Mouse (Mus musculus): ENCODE measurements at regions not wholly inside any gene's neighbourhood (a gene's known extent, or its start where the extent isn't known, plus 50 kb on each side); places are given as distances from the start of the nearest gene placed in this dataset.

DNA sequence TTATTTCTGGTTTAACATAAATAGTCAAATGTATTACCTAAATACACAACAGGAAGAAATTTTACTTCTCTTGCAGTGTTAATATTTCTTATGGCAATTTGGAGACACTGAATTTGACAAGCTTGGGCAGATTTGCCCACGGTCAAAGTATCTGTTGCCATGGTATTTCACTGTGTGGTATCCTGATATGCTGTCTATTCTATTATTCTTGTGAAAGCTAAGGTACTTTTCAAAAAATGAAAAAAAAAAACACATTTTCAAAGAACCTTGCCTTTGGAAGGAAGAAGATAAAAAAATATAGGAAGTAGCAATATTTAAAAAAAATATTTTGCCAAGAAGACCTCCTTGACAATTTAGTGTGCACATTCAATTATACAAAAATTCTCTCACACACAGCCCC, 723.2 kb upstream of the Gje1 start:
- Histone ChIP-seq H3K36me3 (ENCODE audit: control insufficient read depth, insufficient read depth, low read length) (no peaks in the 10 kb centered on the region), H3K27me3 (replicated peaks; ENCODE audit: control insufficient read depth, insufficient read depth, low read length) (no peaks in the 10 kb centered on the region), H3K4me3 (ENCODE audit: low read depth, low read length) (no peak overlapping the region), H3K9me3 (replicated peaks; ENCODE audit: control insufficient read depth, low read length) (no peaks in the 10 kb centered on the region), H3K4me1 (ENCODE audit: control insufficient read depth, insufficient read depth, low read length) (no peaks in the 10 kb centered on the region), H3K27ac (ENCODE audit: low read depth, low read length) (no peak overlapping the region), H3K9ac (ENCODE audit: low read length) (no peak overlapping the region), H3K4me2 (ENCODE audit: low read length) (no peak overlapping the region)
- no peak for ATAC-seq
- WGBS = 80% methylated on average over 1 of the region's 1 CpGs
- DNase-seq (ENCODE audit: low spot score) = no peak

DNA sequence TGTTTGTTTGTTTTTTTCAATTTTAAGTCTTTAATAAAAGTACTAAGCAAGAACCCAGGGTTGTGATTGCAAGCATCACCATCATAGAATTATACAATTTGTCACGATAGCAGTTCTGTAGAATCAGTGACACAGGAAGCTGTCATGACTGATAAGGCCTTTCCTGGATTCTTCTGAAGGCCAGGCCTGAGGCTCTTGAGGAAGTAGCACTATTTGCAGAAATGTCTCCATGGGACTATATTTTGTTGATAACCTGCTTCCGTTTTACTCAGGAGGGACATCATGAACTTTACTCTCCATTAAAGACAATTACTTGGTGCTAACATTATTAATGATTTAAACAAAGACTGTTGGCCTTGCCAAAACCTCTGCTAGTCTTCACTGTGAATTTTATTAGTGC, 708.7 kb upstream of the Gje1 start:
- no peaks in the 10 kb centered on the region for H3K36me3 ChIP-seq (ENCODE audit: control insufficient read depth, insufficient read depth, low read length)
- H3K4me3 ChIP-seq (ENCODE audit: low read depth, low read length) = no peak overlapping the region
- WGBS = 90% methylated on average over 2 of the region's 2 CpGs
- H3K9me3 ChIP-seq (replicated peaks; ENCODE audit: control insufficient read depth, low read length) = no peaks in the 10 kb centered on the region
- H3K4me2 ChIP-seq (ENCODE audit: low read length) = no peak overlapping the region
- H3K27me3 ChIP-seq (replicated peaks; ENCODE audit: control insufficient read depth, insufficient read depth, low read length) = no peaks in the 10 kb centered on the region
- H3K4me1 ChIP-seq (ENCODE audit: control insufficient read depth, insufficient read depth, low read length) = no peaks in the 10 kb centered on the region
- no peak overlapping the region for H3K9ac ChIP-seq (ENCODE audit: low read length)
- ATAC-seq (no peak), DNase-seq (ENCODE audit: low spot score) (no peak)
- H3K27ac ChIP-seq (ENCODE audit: low read depth, low read length) = no peak overlapping the region

DNA sequence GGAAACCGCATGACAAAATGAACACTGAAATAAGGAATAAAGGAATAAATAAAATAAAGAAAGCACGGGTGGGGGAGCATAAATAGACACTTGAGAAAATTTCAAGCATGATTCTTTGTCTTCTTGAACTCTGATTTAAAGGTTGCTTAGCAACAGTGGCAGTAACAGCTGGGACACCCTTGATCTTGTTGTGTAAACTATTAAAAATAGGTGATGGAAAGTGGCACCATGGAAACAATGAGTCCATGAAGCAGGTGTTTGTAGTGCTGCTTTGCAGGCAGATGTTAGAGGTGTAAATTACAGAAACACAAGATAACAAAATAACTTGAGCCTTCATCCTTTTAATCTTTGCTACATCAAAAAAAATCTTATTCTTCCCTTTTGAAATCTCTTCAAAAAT, 688.2 kb upstream of the Gje1 start:
- Histone ChIP-seq H3K4me2 (ENCODE audit: low read length) (no peak overlapping the region), H3K9me3 (replicated peaks; ENCODE audit: control insufficient read depth, low read length) (no peaks in the 10 kb centered on the region), H3K27ac (ENCODE audit: low read depth, low read length) (no peak overlapping the region), H3K9ac (ENCODE audit: low read length) (no peak overlapping the region), H3K4me1 (ENCODE audit: control insufficient read depth, insufficient read depth, low read length) (no peaks in the 10 kb centered on the region), H3K36me3 (ENCODE audit: control insufficient read depth, insufficient read depth, low read length) (no peaks in the 10 kb centered on the region), H3K4me3 (ENCODE audit: low read depth, low read length) (no peak overlapping the region), H3K27me3 (replicated peaks; ENCODE audit: control insufficient read depth, insufficient read depth, low read length) (no peaks in the 10 kb centered on the region)
- ATAC-seq = no peak
- 38% methylated on average over 2 of the region's 2 CpGs for WGBS
- DNase-seq (ENCODE audit: low spot score) = peak; percentile 42

DNA sequence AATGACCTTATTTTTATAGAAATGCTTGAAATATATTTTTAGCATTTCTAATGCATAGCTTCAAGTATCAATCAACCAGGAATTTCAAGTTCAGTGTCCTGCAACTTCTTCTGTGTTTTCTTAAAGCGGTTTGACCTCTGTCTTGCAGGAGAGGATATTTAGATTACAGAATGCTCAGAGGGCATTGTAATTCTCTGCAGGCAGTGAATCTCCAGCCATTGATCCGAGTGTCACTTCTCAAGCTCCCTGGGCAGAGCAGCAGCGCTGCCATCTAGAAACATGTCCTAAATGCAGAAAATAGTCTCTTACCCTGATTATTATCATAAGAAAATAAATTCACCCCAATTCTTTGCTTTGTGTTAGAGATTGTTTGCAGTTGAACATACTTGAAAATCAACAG, 687.7 kb upstream of the Gje1 start:
- Histone ChIP-seq H3K4me3 (ENCODE audit: low read depth, low read length) (no peak overlapping the region), H3K9ac (ENCODE audit: low read length) (no peak overlapping the region), H3K36me3 (ENCODE audit: control insufficient read depth, insufficient read depth, low read length) (no peaks in the 10 kb centered on the region), H3K4me2 (ENCODE audit: low read length) (no peak overlapping the region), H3K27ac (ENCODE audit: low read depth, low read length) (no peak overlapping the region), H3K27me3 (replicated peaks; ENCODE audit: control insufficient read depth, insufficient read depth, low read length) (no peaks in the 10 kb centered on the region), H3K4me1 (ENCODE audit: control insufficient read depth, insufficient read depth, low read length) (no peaks in the 10 kb centered on the region), H3K9me3 (replicated peaks; ENCODE audit: control insufficient read depth, low read length) (no peaks in the 10 kb centered on the region)
- ATAC-seq (no peak), DNase-seq (ENCODE audit: low spot score) (peak; percentile 20)
- 42% methylated on average over 3 of the region's 3 CpGs for WGBS

DNA sequence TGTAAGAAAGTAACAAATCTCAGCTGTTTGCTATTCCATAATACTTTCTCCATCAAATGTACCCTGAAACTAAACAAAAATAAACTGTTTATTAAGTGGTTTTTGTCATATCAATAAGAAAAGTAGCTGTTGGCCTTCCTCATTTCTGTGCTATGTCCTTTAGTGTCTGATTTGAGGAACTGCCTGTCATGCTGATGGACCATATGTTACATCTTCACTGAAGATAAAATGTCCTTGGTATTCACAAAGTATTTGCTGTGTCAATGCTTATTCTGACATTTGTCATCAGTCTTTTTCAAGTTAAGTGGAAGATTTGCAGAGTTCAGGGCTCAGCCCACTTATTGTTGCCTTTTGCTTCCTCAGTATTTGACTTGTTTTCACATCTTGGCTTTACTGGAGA, 682.0 kb upstream of the Gje1 start:
- Histone ChIP-seq H3K27me3 (replicated peaks; ENCODE audit: control insufficient read depth, insufficient read depth, low read length) (no peaks in the 10 kb centered on the region), H3K9ac (ENCODE audit: low read length) (no peak overlapping the region), H3K36me3 (ENCODE audit: control insufficient read depth, insufficient read depth, low read length) (no peaks in the 10 kb centered on the region), H3K27ac (ENCODE audit: low read depth, low read length) (no peak overlapping the region), H3K4me3 (ENCODE audit: low read depth, low read length) (no peak overlapping the region), H3K4me1 (ENCODE audit: control insufficient read depth, insufficient read depth, low read length) (no peaks in the 10 kb centered on the region), H3K4me2 (ENCODE audit: low read length) (no peak overlapping the region), H3K9me3 (replicated peaks; ENCODE audit: control insufficient read depth, low read length) (no peaks in the 10 kb centered on the region)
- DNase-seq (ENCODE audit: low spot score) (no peak), ATAC-seq (no peak)

DNA sequence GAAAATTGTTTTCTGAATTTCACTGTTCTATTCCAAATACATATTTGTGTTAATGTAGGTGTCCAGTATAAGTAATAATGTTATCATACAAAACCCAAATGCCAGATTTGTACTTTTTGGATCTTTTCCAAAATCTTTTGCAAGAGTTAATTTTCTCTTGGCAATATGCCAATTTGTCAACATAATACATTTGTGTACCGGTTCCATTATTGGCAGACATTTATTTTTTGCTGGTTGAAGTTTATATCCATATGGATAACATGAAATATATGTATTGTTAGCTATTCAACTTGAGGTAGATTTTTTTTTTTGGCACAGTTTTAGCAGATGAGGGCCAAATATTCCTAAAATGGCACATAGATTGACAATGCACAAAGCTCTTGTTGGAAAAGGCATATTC, 679.1 kb upstream of the Gje1 start:
- Histone ChIP-seq H3K9ac (ENCODE audit: low read length) (no peak overlapping the region), H3K4me3 (ENCODE audit: low read depth, low read length) (no peak overlapping the region), H3K27me3 (replicated peaks; ENCODE audit: control insufficient read depth, insufficient read depth, low read length) (no peaks in the 10 kb centered on the region), H3K9me3 (replicated peaks; ENCODE audit: control insufficient read depth, low read length) (no peaks in the 10 kb centered on the region), H3K36me3 (ENCODE audit: control insufficient read depth, insufficient read depth, low read length) (no peaks in the 10 kb centered on the region), H3K4me2 (ENCODE audit: low read length) (no peak overlapping the region), H3K4me1 (ENCODE audit: control insufficient read depth, insufficient read depth, low read length) (no peaks in the 10 kb centered on the region), H3K27ac (ENCODE audit: low read depth, low read length) (no peak overlapping the region)
- WGBS = 34% methylated on average over 1 of the region's 1 CpGs
- peak; percentile 73 for DNase-seq (ENCODE audit: low spot score)
- ATAC-seq = no peak

DNA sequence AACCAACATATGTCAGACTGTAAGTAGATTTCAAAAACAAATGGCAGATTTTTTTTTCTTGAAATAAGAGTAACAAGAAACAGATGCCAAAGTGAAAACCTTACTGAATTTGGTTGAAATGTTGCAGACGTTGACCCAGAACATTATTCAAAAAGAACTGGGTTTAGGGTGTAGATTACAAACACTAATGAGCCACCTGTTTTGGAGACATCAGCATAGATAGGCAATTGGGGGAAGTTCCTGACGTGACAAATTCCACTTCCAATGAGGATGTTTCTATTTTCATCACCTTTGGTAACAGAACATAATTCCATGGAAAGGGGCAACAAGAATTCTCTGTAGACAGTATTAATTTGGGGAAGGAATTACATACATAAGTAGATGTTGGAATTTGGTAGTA, 677.3 kb upstream of the Gje1 start:
- Histone ChIP-seq H3K4me1 (ENCODE audit: control insufficient read depth, insufficient read depth, low read length) (no peaks in the 10 kb centered on the region), H3K9ac (ENCODE audit: low read length) (no peak overlapping the region), H3K36me3 (ENCODE audit: control insufficient read depth, insufficient read depth, low read length) (no peaks in the 10 kb centered on the region), H3K27ac (ENCODE audit: low read depth, low read length) (no peak overlapping the region), H3K4me3 (ENCODE audit: low read depth, low read length) (no peak overlapping the region), H3K9me3 (replicated peaks; ENCODE audit: control insufficient read depth, low read length) (no peaks in the 10 kb centered on the region), H3K27me3 (replicated peaks; ENCODE audit: control insufficient read depth, insufficient read depth, low read length) (no peaks in the 10 kb centered on the region), H3K4me2 (ENCODE audit: low read length) (no peak overlapping the region)
- no peak for DNase-seq (ENCODE audit: low spot score)
- no peak for ATAC-seq
- WGBS = 66% methylated on average over 2 of the region's 2 CpGs

DNA sequence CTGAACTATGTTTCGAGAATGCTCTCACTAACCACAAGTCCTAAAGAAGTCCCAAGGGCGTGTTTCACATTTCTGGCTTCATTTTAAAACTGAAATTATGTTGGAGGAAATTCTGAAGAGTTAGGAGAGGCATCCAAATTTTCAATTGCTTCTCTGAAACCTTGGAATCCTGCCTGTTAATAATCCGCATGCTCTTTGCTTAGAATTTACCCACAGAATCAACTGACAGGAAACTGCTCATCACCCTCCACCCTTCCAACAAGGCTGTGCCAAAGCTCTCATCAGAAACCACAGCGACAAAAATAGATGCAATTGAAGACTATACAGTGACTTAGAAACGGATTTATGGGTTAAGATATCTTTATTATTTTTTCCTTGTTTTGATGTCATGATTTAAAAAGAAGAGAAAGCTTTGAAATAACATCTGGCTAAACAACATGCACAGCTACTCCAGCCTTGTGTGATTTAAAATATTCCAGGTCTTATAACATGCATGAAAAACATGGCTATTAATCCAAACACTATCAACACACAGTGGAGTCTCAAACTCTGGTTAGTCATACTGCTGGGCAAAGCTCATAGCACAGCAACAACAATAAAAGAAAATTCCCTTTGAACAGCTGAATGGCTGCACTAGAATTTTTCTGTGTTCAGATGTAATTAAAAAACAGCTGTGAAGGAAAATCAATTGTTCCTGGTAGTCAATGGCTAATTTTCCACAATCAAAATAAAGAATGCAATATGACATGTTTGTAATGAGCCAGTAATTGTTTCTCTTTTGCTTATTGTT, 674.2 kb upstream of the Gje1 start:
- peak; percentile 50; the same call in 1 of the 2 replicates for ATAC-seq

DNA sequence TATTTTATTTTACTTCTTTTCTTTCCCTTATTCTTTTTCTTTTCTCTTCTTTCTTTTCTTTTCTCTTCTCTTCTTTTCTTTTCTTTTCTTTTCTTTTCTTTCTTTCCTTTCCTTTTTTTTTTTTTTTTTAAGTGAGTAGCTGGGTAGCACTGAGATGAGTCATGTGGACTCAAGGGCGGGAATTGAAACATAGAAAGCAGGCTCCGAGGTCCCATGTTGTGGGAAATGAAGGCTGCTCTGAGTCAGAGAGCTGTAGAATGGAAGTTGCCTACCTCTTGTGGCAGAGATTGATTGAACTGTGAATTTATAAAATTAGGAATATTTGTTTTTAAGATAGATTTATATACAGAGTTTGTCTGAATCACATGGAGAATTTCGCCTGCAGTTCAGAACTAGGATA, 655.6 kb upstream of the Gje1 start:
- no peak for ATAC-seq
- no peaks in the 10 kb centered on the region for H3K9me3 ChIP-seq (replicated peaks; ENCODE audit: control insufficient read depth, low read length)
- no peaks in the 10 kb centered on the region for H3K4me1 ChIP-seq (ENCODE audit: control insufficient read depth, insufficient read depth, low read length)
- 90% methylated on average over 3 of the region's 3 CpGs for WGBS
- H3K9ac ChIP-seq (ENCODE audit: low read length) = no peak overlapping the region
- no peaks in the 10 kb centered on the region for H3K36me3 ChIP-seq (ENCODE audit: control insufficient read depth, insufficient read depth, low read length)
- no peak overlapping the region for H3K4me3 ChIP-seq (ENCODE audit: low read depth, low read length)
- no peaks in the 10 kb centered on the region for H3K27me3 ChIP-seq (replicated peaks; ENCODE audit: control insufficient read depth, insufficient read depth, low read length)
- H3K4me2 ChIP-seq (ENCODE audit: low read length) = no peak overlapping the region
- H3K27ac ChIP-seq (ENCODE audit: low read depth, low read length) = no peak overlapping the region
- DNase-seq (ENCODE audit: low spot score) = no peak

More for the DNA sequence above, 674.2 kb upstream of the Gje1 start:
- Histone ChIP-seq H3K4me3 (ENCODE audit: low read depth, low read length) (no peak overlapping the region), H3K4me2 (ENCODE audit: low read length) (no peak overlapping the region), H3K27ac (ENCODE audit: low read depth, low read length) (no peak overlapping the region), H3K27me3 (replicated peaks; ENCODE audit: control insufficient read depth, insufficient read depth, low read length) (no peaks in the 10 kb centered on the region), H3K36me3 (ENCODE audit: control insufficient read depth, insufficient read depth, low read length) (no peaks in the 10 kb centered on the region), H3K9ac (ENCODE audit: low read length) (no peak overlapping the region), H3K4me1 (ENCODE audit: control insufficient read depth, insufficient read depth, low read length) (no peaks in the 10 kb centered on the region), H3K9me3 (replicated peaks; ENCODE audit: control insufficient read depth, low read length) (no peaks in the 10 kb centered on the region)
- WGBS = 68% methylated on average over 5 of the region's 5 CpGs
- DNase-seq (ENCODE audit: low spot score) = peak; percentile 53

Data from forebrain, embryonic 14.5 days (tissue).